In genomic region chr1:170907456-170908191, GRCm38 (mm10) we compare ENCODE assay signal across 8 mouse cellular contexts. TPM values are rescaled to one million over a fixed set of nuclear protein-coding genes. Genes with fewer than 3 reads are reported as not detected.
DNase-seq lines count a peak whose midpoint lies in the region; ATAC-seq and TF ChIP-seq lines count a peak whose summit lies in the region.

No protein-coding gene starts in this region.

- H3K9me3 ChIP-seq in lung, embryonic 16.5 days (ENCODE audit: control insufficient read depth, low read length) = no peaks in the 10 kb centered on the region
- H3K9me3 ChIP-seq in forebrain, embryonic 11.5 days (ENCODE audit: control insufficient read depth, low read length) = no peaks in the 10 kb centered on the region
- H3K9me3 ChIP-seq in intestine, embryonic 14.5 days (ENCODE audit: control insufficient read depth, low read length) = no peaks in the 10 kb centered on the region
- no peaks in the 10 kb centered on the region for H3K9me3 ChIP-seq in liver, embryonic 13.5 days (replicated peaks)
- H3K9me3 ChIP-seq in neural tube, embryonic 15.5 days (replicated peaks) = no peaks in the 10 kb centered on the region

- TF ChIP-seq POLR2A in brain, embryonic 14.5 days (IDR thresholded peaks at IDR 0.05; ENCODE audit: borderline replicate concordance, extremely low read depth, insufficient read depth, insufficient read length, poor library complexity, severe bottlenecking) = no peak

- DNase-seq in lung, postnatal 36 days = no peak
- peak; percentile 71 for DNase-seq in brain, embryonic 14.5 days (ENCODE audit: low read depth)
- peak; percentile 69 for DNase-seq in forebrain, embryonic 11.5 days (ENCODE audit: low spot score)
- peak; percentile 80 for DNase-seq in intestine, embryonic 14.5 days (ENCODE audit: low spot score)
- DNase-seq in liver, embryonic 13.5 days = no peak
- no peak for DNase-seq in urinary bladder, adult 18-20 months (ENCODE audit: low spot score in 2 of 2)

- peak overlapping the region; percentile 61 for H3K4me2 ChIP-seq in lung, embryonic 16.5 days (ENCODE audit: low read depth, low read length)
- H3K4me2 ChIP-seq in forebrain, embryonic 11.5 days (ENCODE audit: low read depth, low read length, severe bottlenecking) = peak overlapping the region; percentile 92
- H3K4me2 ChIP-seq in intestine, embryonic 14.5 days (ENCODE audit: low read length) = peak overlapping the region; percentile 86
- peak overlapping the region; percentile 63 for H3K4me2 ChIP-seq in liver, embryonic 13.5 days
- peak overlapping the region; percentile 92 for H3K4me2 ChIP-seq in neural tube, embryonic 15.5 days

- peak; percentile 72 for ATAC-seq in lung, embryonic 16.5 days (ENCODE audit: low read depth)
- ATAC-seq in forebrain, embryonic 11.5 days (replicated peaks; ENCODE audit: low FRiP score) = peak; percentile 69
- peak; percentile 65; the same call in 1 of the 2 replicates for ATAC-seq in intestine, embryonic 14.5 days (replicated peaks; ENCODE audit: low FRiP score, low TSS enrichment, low read depth)
- ATAC-seq in liver, embryonic 13.5 days (ENCODE audit: low read depth) = no peak
- ATAC-seq in neural tube, embryonic 15.5 days (ENCODE audit: low FRiP score) = peak; percentile 86

- TF ChIP-seq CTCF in brain, embryonic 14.5 days (IDR thresholded peaks at IDR 0.05; ENCODE audit: borderline replicate concordance, extremely low read depth, insufficient read depth, insufficient read length) = no peak

- peak overlapping the region; percentile 44; the same call in 1 of the 2 replicates for H3K9ac ChIP-seq in lung, embryonic 16.5 days (ENCODE audit: low read length)
- H3K9ac ChIP-seq in forebrain, embryonic 11.5 days (ENCODE audit: low read length) = peak overlapping the region; percentile 33
- peak overlapping the region; percentile 27 for H3K9ac ChIP-seq in intestine, embryonic 14.5 days (ENCODE audit: low read length)
- no peak overlapping the region for H3K9ac ChIP-seq in liver, embryonic 13.5 days
- H3K9ac ChIP-seq in neural tube, embryonic 15.5 days (replicated peaks) = peak overlapping the region; percentile 62

- peaks cover 36% of the 10 kb centered on the region for H3K27me3 ChIP-seq in lung, embryonic 16.5 days (ENCODE audit: control insufficient read depth, insufficient read depth, low read depth, low read length)
- H3K27me3 ChIP-seq in forebrain, embryonic 11.5 days (ENCODE audit: control insufficient read depth, insufficient read depth, low read length) = peaks cover 28% of the 10 kb centered on the region
- peaks cover 36% of the 10 kb centered on the region for H3K27me3 ChIP-seq in intestine, embryonic 14.5 days (replicated peaks; ENCODE audit: control insufficient read depth, insufficient read depth, low read length)
- peaks cover 64% of the 10 kb centered on the region for H3K27me3 ChIP-seq in liver, embryonic 13.5 days
- H3K27me3 ChIP-seq in neural tube, embryonic 15.5 days (replicated peaks) = peaks cover 56% of the 10 kb centered on the region

- no peak overlapping the region for H3K27ac ChIP-seq in lung, embryonic 16.5 days (ENCODE audit: low read length)
- H3K27ac ChIP-seq in forebrain, embryonic 11.5 days (ENCODE audit: low read depth, low read length) = no peak overlapping the region
- no peak overlapping the region for H3K27ac ChIP-seq in intestine, embryonic 14.5 days (ENCODE audit: low read depth)
- no peak overlapping the region for H3K27ac ChIP-seq in liver, embryonic 13.5 days
- peak overlapping the region; percentile 38; the same call in 1 of the 2 replicates for H3K27ac ChIP-seq in neural tube, embryonic 15.5 days (replicated peaks)

- H3K4me1 ChIP-seq in lung, embryonic 16.5 days (replicated peaks; ENCODE audit: control insufficient read depth, insufficient read depth, low read length) = peaks cover 13% of the 10 kb centered on the region
- H3K4me1 ChIP-seq in forebrain, embryonic 11.5 days (replicated peaks; ENCODE audit: control insufficient read depth, insufficient read depth, low read length) = peaks cover 2% of the 10 kb centered on the region; the same call in 1 of the 2 replicates
- peaks cover 7% of the 10 kb centered on the region for H3K4me1 ChIP-seq in intestine, embryonic 14.5 days (replicated peaks; ENCODE audit: control insufficient read depth, insufficient read depth, low read length)
- peaks cover 14% of the 10 kb centered on the region for H3K4me1 ChIP-seq in liver, embryonic 13.5 days (replicated peaks)
- peaks cover 17% of the 10 kb centered on the region for H3K4me1 ChIP-seq in neural tube, embryonic 15.5 days

- H3K36me3 ChIP-seq in lung, embryonic 16.5 days (ENCODE audit: control insufficient read depth, insufficient read depth, low read length) = no peaks in the 10 kb centered on the region
- H3K36me3 ChIP-seq in forebrain, embryonic 11.5 days (ENCODE audit: control insufficient read depth, insufficient read depth, low read length) = no peaks in the 10 kb centered on the region
- H3K36me3 ChIP-seq in intestine, embryonic 14.5 days (ENCODE audit: control insufficient read depth, insufficient read depth, low read length) = no peaks in the 10 kb centered on the region
- no peaks in the 10 kb centered on the region for H3K36me3 ChIP-seq in liver, embryonic 13.5 days
- H3K36me3 ChIP-seq in neural tube, embryonic 15.5 days = no peaks in the 10 kb centered on the region

- WGBS in lung, embryonic 16.5 days = under 1% methylated on average over 71 of the region's 71 CpGs
- under 1% methylated on average over 71 of the region's 71 CpGs for WGBS in forebrain, embryonic 11.5 days
- under 1% methylated on average over 71 of the region's 71 CpGs for WGBS in intestine, embryonic 14.5 days
- WGBS in liver, embryonic 13.5 days (ENCODE audit: insufficient replicate concordance) = 4% methylated on average over 71 of the region's 71 CpGs
- WGBS in neural tube, embryonic 15.5 days = under 1% methylated on average over 71 of the region's 71 CpGs

- H3K4me3 ChIP-seq in lung, embryonic 16.5 days (ENCODE audit: low read length) = peak overlapping the region; percentile 54
- peak overlapping the region; percentile 52 for H3K4me3 ChIP-seq in forebrain, embryonic 11.5 days (ENCODE audit: low read depth, low read length)
- peak overlapping the region; percentile 38 for H3K4me3 ChIP-seq in intestine, embryonic 14.5 days (ENCODE audit: low read depth, low read length)
- peak overlapping the region; percentile 48 for H3K4me3 ChIP-seq in liver, embryonic 13.5 days (replicated peaks)
- peak overlapping the region; percentile 64 for H3K4me3 ChIP-seq in neural tube, embryonic 15.5 days (replicated peaks)

RNA-seq across cellular contexts. Expression of gene Fcrlb, which starts 5.1 kb away (rescaled TPM):
- polyA plus RNA-seq in lung, embryonic 16.5 days (2015; fragmentation: Nextera tagmentation; extraction: Ambion mirVana) = not detected in 2 replicates
- 0.37 and 0.44 TPM in 2 replicates for polyA plus RNA-seq in brain, embryonic 14.5 days (2012; rRNA removed)
- polyA plus RNA-seq in forebrain, embryonic 11.5 days (2014; fragmentation: Nextera tagmentation; extraction: Ambion mirVana) = not detected in 2 replicates
- polyA plus RNA-seq in intestine, embryonic 14.5 days (2014; fragmentation: Nextera tagmentation; extraction: Ambion mirVana) = not detected in 2 replicates
- polyA plus RNA-seq in liver, embryonic 13.5 days (2015; fragmentation: Nextera tagmentation; extraction: Ambion mirVana) = not detected in 2 replicates
- polyA plus RNA-seq in neural tube, embryonic 15.5 days (2015; fragmentation: Nextera tagmentation; extraction: Ambion mirVana) = 1.1 and 1.4 TPM in 2 replicates

RNA-seq across cellular contexts. Expression of gene Fcrla, which starts 19.8 kb away (rescaled TPM):
- polyA plus RNA-seq in lung, embryonic 16.5 days (2015; fragmentation: Nextera tagmentation; extraction: Ambion mirVana) = not detected in 2 replicates
- not detected in 2 replicates for polyA plus RNA-seq in brain, embryonic 14.5 days (2012; rRNA removed)
- not detected in 2 replicates for polyA plus RNA-seq in forebrain, embryonic 11.5 days (2014; fragmentation: Nextera tagmentation; extraction: Ambion mirVana)
- polyA plus RNA-seq in intestine, embryonic 14.5 days (2014; fragmentation: Nextera tagmentation; extraction: Ambion mirVana) = not detected in 2 replicates
- 0.24 and 0.36 TPM in 2 replicates for polyA plus RNA-seq in liver, embryonic 13.5 days (2015; fragmentation: Nextera tagmentation; extraction: Ambion mirVana)
- not detected in 2 replicates for polyA plus RNA-seq in neural tube, embryonic 15.5 days (2015; fragmentation: Nextera tagmentation; extraction: Ambion mirVana)

RNA-seq across cellular contexts. Expression of gene Dusp12, which starts 22.3 kb away (rescaled TPM):
- polyA plus RNA-seq in lung, embryonic 16.5 days (2015; fragmentation: Nextera tagmentation; extraction: Ambion mirVana) = 29.2 and 34.7 TPM in 2 replicates
- polyA plus RNA-seq in brain, embryonic 14.5 days (2012; rRNA removed) = 41.5 and 43.8 TPM in 2 replicates
- polyA plus RNA-seq in forebrain, embryonic 11.5 days (2014; fragmentation: Nextera tagmentation; extraction: Ambion mirVana) = 28.7 and 29.3 TPM in 2 replicates
- polyA plus RNA-seq in intestine, embryonic 14.5 days (2014; fragmentation: Nextera tagmentation; extraction: Ambion mirVana) = 52.7 and 53.5 TPM in 2 replicates
- 23.8 TPM in 2 replicates for polyA plus RNA-seq in liver, embryonic 13.5 days (2015; fragmentation: Nextera tagmentation; extraction: Ambion mirVana)
- polyA plus RNA-seq in neural tube, embryonic 15.5 days (2015; fragmentation: Nextera tagmentation; extraction: Ambion mirVana) = 43.5 and 51.7 TPM in 2 replicates

RNA-seq across cellular contexts. Expression of gene Gm26620, which starts 22.8 kb away (rescaled TPM):
- polyA plus RNA-seq in lung, embryonic 16.5 days (2015; fragmentation: Nextera tagmentation; extraction: Ambion mirVana) = 0.20 TPM in 1 of 2 replicates, not detected in the other
- 0.67 and 0.97 TPM in 2 replicates for polyA plus RNA-seq in brain, embryonic 14.5 days (2012; rRNA removed)
- 0.37 TPM in 1 of 2 replicates, not detected in the other for polyA plus RNA-seq in forebrain, embryonic 11.5 days (2014; fragmentation: Nextera tagmentation; extraction: Ambion mirVana)
- 1.1 and 1.8 TPM in 2 replicates for polyA plus RNA-seq in intestine, embryonic 14.5 days (2014; fragmentation: Nextera tagmentation; extraction: Ambion mirVana)
- 0.24 and 0.44 TPM in 2 replicates for polyA plus RNA-seq in liver, embryonic 13.5 days (2015; fragmentation: Nextera tagmentation; extraction: Ambion mirVana)
- polyA plus RNA-seq in neural tube, embryonic 15.5 days (2015; fragmentation: Nextera tagmentation; extraction: Ambion mirVana) = 0.36 and 0.91 TPM in 2 replicates

RNA-seq across cellular contexts. Expression of gene Atf6, which starts 40.1 kb away (rescaled TPM):
- polyA plus RNA-seq in lung, embryonic 16.5 days (2015; fragmentation: Nextera tagmentation; extraction: Ambion mirVana) = 10.5 and 11.1 TPM in 2 replicates
- polyA plus RNA-seq in brain, embryonic 14.5 days (2012; rRNA removed) = 8.9 and 10.9 TPM in 2 replicates
- 8.9 and 9.8 TPM in 2 replicates for polyA plus RNA-seq in forebrain, embryonic 11.5 days (2014; fragmentation: Nextera tagmentation; extraction: Ambion mirVana)
- 9.7 and 11.3 TPM in 2 replicates for polyA plus RNA-seq in intestine, embryonic 14.5 days (2014; fragmentation: Nextera tagmentation; extraction: Ambion mirVana)
- polyA plus RNA-seq in liver, embryonic 13.5 days (2015; fragmentation: Nextera tagmentation; extraction: Ambion mirVana) = 6.1 and 7.9 TPM in 2 replicates
- 7.1 and 7.2 TPM in 2 replicates for polyA plus RNA-seq in neural tube, embryonic 15.5 days (2015; fragmentation: Nextera tagmentation; extraction: Ambion mirVana)

Comparison
In these comparisons a context has a peak if more than half of its experiments do, and no peak if none do; other contexts are left out.
1. DNase-seq: peak in brain, embryonic 14.5 days (single experiment), forebrain, embryonic 11.5 days (single experiment) and intestine, embryonic 14.5 days (single experiment); none in lung, postnatal 36 days (single experiment), liver, embryonic 13.5 days (single experiment) and urinary bladder, adult 18-20 months (0 of 2).
2. Peak in every context shown above with its lines, with median percentiles within 50 percentile points of each other: H3K4me2 ChIP-seq and H3K4me3 ChIP-seq.